Mouse (Mus musculus) ES-Bruce4 (cell line): Measurements from ENCODE around the gene Mfrp.

ENCODE experiments used
- EP300 ChIP-seq: IDR thresholded peaks from 2 replicates; pipeline ENCODE4 v1.6.1; 2011; ENCODE audit warnings: low read depth, low read length; ENCODE audit not compliant: insufficient read depth
- POLR2A ChIP-seq: IDR thresholded peaks from one replicate; pipeline ENCODE4 v1.8.1; 2011; ENCODE audit warnings: low read length; ENCODE audit not compliant: insufficient read depth

DNA sequence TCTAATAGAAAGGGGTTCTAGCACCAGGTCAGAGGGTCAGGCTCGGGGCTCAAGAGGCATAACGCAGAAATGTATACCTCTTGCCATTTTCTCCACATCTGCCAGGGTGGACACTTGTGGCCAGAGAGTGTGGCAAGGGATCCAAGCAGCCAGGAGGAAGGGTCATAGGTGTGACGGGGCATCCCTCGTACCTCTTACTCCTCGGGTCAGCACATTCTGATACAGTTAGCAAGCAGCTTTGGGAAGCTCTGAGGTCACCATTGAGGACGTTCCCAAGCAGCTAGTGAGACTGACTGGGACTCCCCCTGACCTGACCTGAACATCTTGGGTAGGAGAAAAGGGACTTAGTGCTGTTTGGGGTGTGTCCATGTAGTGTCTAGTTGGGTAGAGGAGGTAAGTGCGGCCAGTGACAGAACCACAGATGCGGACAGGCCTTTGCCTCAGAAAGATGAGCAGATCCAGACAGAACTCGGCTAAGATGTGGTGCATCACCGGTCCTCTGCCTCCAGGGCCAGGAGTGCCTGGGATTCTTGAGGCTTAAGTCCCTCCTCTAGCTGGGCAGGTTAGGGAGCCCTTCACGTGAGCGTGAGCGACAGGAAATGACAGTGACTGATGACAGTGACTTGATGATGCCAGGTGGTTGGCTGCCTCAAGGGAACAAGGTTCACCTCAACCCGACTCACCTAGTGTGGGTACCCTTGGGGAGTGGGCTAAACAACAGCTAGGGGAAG, 31.3 kb upstream of the Mfrp start:
- TF ChIP-seq POLR2A (no peak), EP300 (no peak)
